Mouse (Mus musculus) MEL (cell line): ENCODE measurements at regions not wholly inside any gene's neighbourhood (a gene's known extent, or its start where the extent isn't known, plus 50 kb on each side); places are given as distances from the start of the nearest gene placed in this dataset.
A peak's percentile ranks its signal among the peaks of the same experiment; 100 is the strongest.

ENCODE experiments used
- DNase-seq: peaks from one replicate; pipeline ENCODE4 v3.0.0; 2011; ENCODE audit warnings: low read depth, low spot score
- H3K27ac ChIP-seq: 2 replicates; pipeline ENCODE4 v1.5.1; 2012; ENCODE audit warnings: low read depth, mild to moderate bottlenecking, control low read depth, low read length, moderate library complexity; ENCODE audit not compliant: control insufficient read depth
- H3K27me3 ChIP-seq, 2 experiments: fragments of 150-350 bp in 1 of 2; sonication (generic) in 1 of 2; 2 replicates each; pipeline ENCODE4 v1.6.1; 2012; ENCODE audit warnings: low read length in 2 of 2, mild to moderate bottlenecking in 2 of 2, improper control_type of control experiment in 1 of 2, moderate library complexity in 1 of 2; ENCODE audit not compliant: insufficient read depth in 2 of 2, control insufficient read depth in 1 of 2
- H3K36me3 ChIP-seq, 2 experiments: 2 replicates each; pipeline ENCODE4 v1.6.1; 2012 to 2014; ENCODE audit warnings: low read length in 2 of 2, improper control_type of control experiment in 1 of 2, inconsistent platforms in 1 of 2, mild to moderate bottlenecking in 1 of 2; ENCODE audit not compliant: insufficient read depth in 2 of 2, control insufficient read depth in 1 of 2
- H3K4me1 ChIP-seq, 2 experiments: fragments of 150-350 bp in 1 of 2; sonication (generic) in 1 of 2; 2 replicates each; pipeline ENCODE4 v1.6.1; 2012; ENCODE audit warnings: low read length in 2 of 2, improper control_type of control experiment in 1 of 2, mild to moderate bottlenecking in 1 of 2; ENCODE audit not compliant: insufficient read depth in 2 of 2, control insufficient read depth in 1 of 2
- H3K4me3 ChIP-seq, 2 experiments: fragments of 150-350 bp in 1 of 2; sonication (generic) in 1 of 2; 2 replicates each; pipeline ENCODE4 v1.5.1; 2012; ENCODE audit warnings: low read depth in 2 of 2, low read length in 2 of 2, mild to moderate bottlenecking in 2 of 2, moderate library complexity in 2 of 2, control low read depth in 1 of 2, improper control_type of control experiment in 1 of 2; ENCODE audit not compliant: control insufficient read depth in 1 of 2, insufficient read depth in 1 of 2
- H3K79me2 ChIP-seq: 2 replicates; pipeline ENCODE4 v1.6.1; 2012; ENCODE audit warnings: mild to moderate bottlenecking, low read length, moderate library complexity; ENCODE audit not compliant: control insufficient read depth, poor library complexity, insufficient read depth
- H3K9ac ChIP-seq: 2 replicates; pipeline ENCODE4 v1.6.1; 2012; ENCODE audit warnings: low read depth, mild to moderate bottlenecking, control low read depth, low read length, moderate library complexity; ENCODE audit not compliant: control insufficient read depth, poor library complexity, severe bottlenecking
- H3K9me3 ChIP-seq: fragments of 150-350 bp; sonication (generic); replicated peaks from 2 replicates; pipeline ENCODE4 v1.6.1; 2012; ENCODE audit warnings: mild to moderate bottlenecking, low read length, improper control_type of control experiment, moderate library complexity; ENCODE audit not compliant: insufficient read depth
- CHD2 ChIP-seq: IDR thresholded peaks from 2 replicates; pipeline ENCODE4 v1.6.1; 2011; ENCODE audit warnings: low read length, improper control_type of control experiment
- CTCF ChIP-seq, 3 experiments: IDR thresholded peaks in 2 of 3; conservative IDR thresholded peaks in 1 of 3; 2 replicates each; pipeline ENCODE4 v1.5.1; 2011 to 2012; ENCODE audit warnings: low read length in 3 of 3, low read depth in 2 of 3, mild to moderate bottlenecking in 2 of 3, improper control_type of control experiment in 1 of 3, inconsistent platforms in 1 of 3, mixed read lengths in 1 of 3, moderate library complexity in 1 of 3; ENCODE audit not compliant: control insufficient read depth in 1 of 3, insufficient read depth in 1 of 3, poor library complexity in 1 of 3, severe bottlenecking in 1 of 3
- E2F4 ChIP-seq: IDR thresholded peaks from 2 replicates; pipeline ENCODE4 v1.6.1; 2011; ENCODE audit warnings: low read depth, low read length, improper control_type of control experiment, borderline replicate concordance
- JUND ChIP-seq: IDR thresholded peaks from 2 replicates; pipeline ENCODE4 v1.6.1; 2011; ENCODE audit warnings: low read depth, mild to moderate bottlenecking, improper control_type of control experiment, low read length
- KAT2A ChIP-seq: conservative IDR thresholded peaks from 2 replicates; pipeline ENCODE4 v1.6.1; 2012; ENCODE audit warnings: low read depth, low read length, improper control_type of control experiment, inconsistent platforms
- MAFK ChIP-seq: IDR thresholded peaks from 2 replicates; pipeline ENCODE4 v1.6.1; 2011; ENCODE audit warnings: low read depth, mild to moderate bottlenecking, low read length, improper control_type of control experiment, borderline replicate concordance
- MAX ChIP-seq: IDR thresholded peaks from 2 replicates; pipeline ENCODE4 v1.6.1; 2011; ENCODE audit warnings: low read length, improper control_type of control experiment
- POLR2AphosphoS5 ChIP-seq: IDR thresholded peaks from 2 replicates; pipeline ENCODE4 v1.6.1; 2012; ENCODE audit warnings: low read depth, borderline replicate concordance, mild to moderate bottlenecking, inconsistent platforms, low read length, moderate library complexity, mixed read lengths
- RAD21 ChIP-seq: IDR thresholded peaks from 2 replicates; pipeline ENCODE4 v1.6.1; 2011; ENCODE audit warnings: mild to moderate bottlenecking, low read depth, low read length, improper control_type of control experiment
- SMC3 ChIP-seq: IDR thresholded peaks from 2 replicates; pipeline ENCODE4 v1.6.1; 2011; ENCODE audit warnings: low read depth, low read length, improper control_type of control experiment
- TCF12 ChIP-seq: IDR thresholded peaks from 2 replicates; pipeline ENCODE4 v1.6.1; 2014; ENCODE audit warnings: low read depth, mild to moderate bottlenecking, inconsistent platforms, low read length, improper control_type of control experiment, moderate library complexity
- UBTF ChIP-seq: IDR thresholded peaks from 2 replicates; pipeline ENCODE4 v1.6.1; 2012; ENCODE audit warnings: low read depth, mild to moderate bottlenecking, inconsistent platforms, low read length, improper control_type of control experiment, moderate library complexity, borderline replicate concordance; ENCODE audit not compliant: insufficient read depth
- USF2 ChIP-seq, 2 experiments: IDR thresholded peaks; 2 replicates each; pipeline ENCODE4 v1.6.1; 2011 to 2012; ENCODE audit warnings: improper control_type of control experiment in 2 of 2, low read length in 2 of 2, borderline replicate concordance in 1 of 2, inconsistent platforms in 1 of 2, low read depth in 1 of 2, mild to moderate bottlenecking in 1 of 2; ENCODE audit not compliant: insufficient read depth in 1 of 2
- ZC3H11A ChIP-seq: IDR thresholded peaks from 2 replicates; pipeline ENCODE4 v1.6.1; 2012; ENCODE audit warnings: low read depth, mild to moderate bottlenecking, inconsistent platforms, low read length, improper control_type of control experiment
- ZNF384 ChIP-seq: IDR thresholded peaks from 2 replicates; pipeline ENCODE4 v1.6.1; 2012; ENCODE audit warnings: low read depth, mild to moderate bottlenecking, inconsistent platforms, low read length, improper control_type of control experiment

- DNase-seq = peak; percentile 45
- Histone ChIP-seq H3K27me3 (no peaks in the 10 kb centered on the region), H3K4me1 (no peaks in the 10 kb centered on the region), H3K4me3 (no peak overlapping the region), H3K9me3 (no peaks in the 10 kb centered on the region), H3K27ac (no peak overlapping the region), H3K36me3 (no peaks in the 10 kb centered on the region), H3K9ac (no peak overlapping the region), H3K79me2 (no peaks in the 10 kb centered on the region)
- TF ChIP-seq JUND = no peak
- TF ChIP-seq ZC3H11A = peak; percentile 80
- no peak for TF ChIP-seq TCF12
- TF ChIP-seq CTCF (IDR thresholded peaks at IDR 0.05 in 2 of 3, conservative IDR thresholded peaks at IDR 0.05 in 1 of 3; ENCODE audit: control insufficient read depth in 1 of 3, insufficient read depth in 1 of 3, low read depth in 2 of 3, low read length in 3 of 3, poor library complexity in 1 of 3, severe bottlenecking in 1 of 3) = peak; percentile 28 to 78 (median 67)
- no peak for TF ChIP-seq CHD2
- TF ChIP-seq SMC3 = peak; percentile 76
- peak; percentile 81 for TF ChIP-seq RAD21
Measured at GRCm38 (mm10) chr3:118428523-118428922, 133.4 kb upstream of the Dpyd start.

GRCm38 (mm10) chr3:118429825-118430630 lies 131.9 kb upstream of the Dpyd start:
- no peaks in the 10 kb centered on the region for H3K27me3 ChIP-seq
- H3K9me3 ChIP-seq = no peaks in the 10 kb centered on the region
- no peak overlapping the region for H3K27ac ChIP-seq
- no peaks in the 10 kb centered on the region for H3K79me2 ChIP-seq
- DNase-seq = no peak
- H3K36me3 ChIP-seq = no peaks in the 10 kb centered on the region
- no peak overlapping the region for H3K4me3 ChIP-seq
- no peak overlapping the region for H3K9ac ChIP-seq
- TF ChIP-seq UBTF = no peak
- TF ChIP-seq ZC3H11A = no peak
- TF ChIP-seq MAX = no peak
- no peak for TF ChIP-seq KAT2A
- no peak for TF ChIP-seq CHD2
- TF ChIP-seq USF2 (IDR thresholded peaks at IDR 0.05; ENCODE audit: borderline replicate concordance in 1 of 2, insufficient read depth in 1 of 2, low read depth in 1 of 2, low read length in 2 of 2) = no peak
- no peak for TF ChIP-seq JUND
- no peak for TF ChIP-seq E2F4
- no peak for TF ChIP-seq SMC3
- no peak for TF ChIP-seq MAFK
- TF ChIP-seq ZNF384 = no peak
- TF ChIP-seq POLR2AphosphoS5 = no peak
- H3K4me1 ChIP-seq = no peaks in the 10 kb centered on the region
